Mouse (Mus musculus): ENCODE results near the gene Pigr. TPM values are rescaled to one million over a fixed set of nuclear protein-coding genes. Genes with fewer than 3 reads are reported as not detected.

Gene Pigr
- 0.06 TPM in 1 of 2 replicates, not detected in the other for polyA plus RNA-seq (2021; fragmentation: Nextera tagmentation)
- long read RNA-seq, experiment 1: 0 reads
- long read RNA-seq, experiment 2: 0 reads

GRCm38 (mm10) chr1:130826448-130826847 is at the start of gene Pigr:
Gene Pigr, plus strand, starts transcription at chr1:130826684.

GRCm38 (mm10) chr1:130800602-130801001 is 25.9 kb upstream of the Pigr start, which contains the start of gene Fcamr:
Gene Fcamr, plus strand, starts transcription at chr1:130800902.

GRCm38 (mm10) chr1:130865541-130866221 is 39.2 kb downstream of the Pigr start, which contains the start of gene Fcmr:
Gene Fcmr, plus strand, starts transcription at chr1:130865669.

GRCm38 (mm10) chr1:130887354-130887753 is 60.9 kb downstream of the Pigr start, which contains the start of gene Il24:
Gene Il24, minus strand, starts transcription at chr1:130887454.

Other genes with a start within 250 kb of the Pigr start
- not detected in 2 replicates for gene Zp3r, start 197.1 kb upstream of the Pigr start, polyA plus RNA-seq (2021; fragmentation: Nextera tagmentation)
- gene C4bp, start 165.1 kb upstream of the Pigr start, polyA plus RNA-seq (2021; fragmentation: Nextera tagmentation): not detected in 2 replicates
- not detected in 2 replicates for gene Gm29427, start 110.9 kb upstream of the Pigr start, polyA plus RNA-seq (2021; fragmentation: Nextera tagmentation)
- 20.3 and 28.7 TPM in 2 replicates for gene Yod1, start 109.4 kb upstream of the Pigr start, polyA plus RNA-seq (2021; fragmentation: Nextera tagmentation)
- 6.5 and 7.2 TPM in 2 replicates for gene Pfkfb2, start 97.4 kb upstream of the Pigr start, polyA plus RNA-seq (2021; fragmentation: Nextera tagmentation)
- 0.89 and 0.95 TPM in 2 replicates for gene AA986860, start 94.7 kb upstream of the Pigr start, polyA plus RNA-seq (2021; fragmentation: Nextera tagmentation)
- not detected in 2 replicates for gene Fcamr, start 25.8 kb upstream of the Pigr start, polyA plus RNA-seq (2021; fragmentation: Nextera tagmentation)
- 0.35 and 0.97 TPM in 2 replicates for gene Fcmr, start 39.0 kb downstream of the Pigr start, polyA plus RNA-seq (2021; fragmentation: Nextera tagmentation)
- not detected in 2 replicates for gene Il24, start 60.8 kb downstream of the Pigr start, polyA plus RNA-seq (2021; fragmentation: Nextera tagmentation)
- gene Il20, start 84.8 kb downstream of the Pigr start, polyA plus RNA-seq (2021; fragmentation: Nextera tagmentation): not detected in 2 replicates
- gene Il19, start 113.4 kb downstream of the Pigr start, polyA plus RNA-seq (2021; fragmentation: Nextera tagmentation): not detected in 2 replicates
- not detected in 2 replicates for gene Il10, start 193.2 kb downstream of the Pigr start, polyA plus RNA-seq (2021; fragmentation: Nextera tagmentation)

Measured in left cerebral cortex, adult 6 months (tissue).